In the genomic region with DNA sequence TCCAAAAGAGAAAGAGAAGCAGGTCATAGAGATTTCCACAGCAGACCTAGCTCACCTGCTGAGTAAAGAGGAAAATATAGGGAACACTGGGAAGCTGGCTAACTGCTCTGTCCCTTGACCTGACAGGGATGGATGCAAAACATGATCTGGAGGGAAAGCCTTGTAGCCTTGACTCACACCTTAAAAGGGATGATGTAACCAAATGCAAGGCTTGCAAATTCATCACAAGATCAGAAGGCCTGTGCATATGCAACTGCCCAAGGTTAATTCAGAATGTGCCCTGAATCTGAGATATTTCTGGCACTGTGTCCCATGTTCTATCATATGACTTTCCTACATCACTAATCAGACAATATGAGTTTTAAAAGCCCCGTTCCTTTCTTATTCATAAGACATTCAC, we compare ENCODE assay signal across 26 mouse cellular contexts. TPM values are rescaled to one million over a fixed set of nuclear protein-coding genes. Genes with fewer than 3 reads are reported as not detected.
"Had no signal": no experiment of that assay in that cellular context is flagged by ENCODE, and none has a peak within 500 bp of the region (broad histone marks: within the 10 kb centered on the region; RNA-seq: fewer than 3 reads in every experiment).

No protein-coding gene starts in this region.

- H3K4me3 ChIP-seq: gastrocnemius, adult 2 months; heart, embryonic 10.5 days; heart, embryonic 12.5 days; intestine, embryonic 15.5 days; layer of hippocampus, adult 2 months; left cerebral cortex, adult 2 months; limb, embryonic 10.5 days; limb, embryonic 12.5 days; liver, embryonic 13.5 days; liver, embryonic 15.5 days had no signal

- H3K4me2 ChIP-seq: heart, embryonic 12.5 days; hindbrain, embryonic 14.5 days; intestine, embryonic 15.5 days; limb, embryonic 12.5 days; liver, embryonic 11.5 days; liver, embryonic 13.5 days; liver, embryonic 15.5 days had no signal

- ATAC-seq: hindbrain, embryonic 16.5 days; inflammation-experienced regulatory T-cells, adult 6 months; intestine, embryonic 15.5 days; intestine, postnatal 0 days had no signal

- H3K9me3 ChIP-seq: heart, embryonic 10.5 days; heart, embryonic 12.5 days; intestine, embryonic 15.5 days; limb, embryonic 10.5 days; limb, embryonic 12.5 days; liver, embryonic 13.5 days; liver, embryonic 15.5 days had no signal

- H3K27me3 ChIP-seq: heart, embryonic 12.5 days; intestine, embryonic 15.5 days; limb, embryonic 12.5 days; liver, embryonic 13.5 days; liver, embryonic 15.5 days had no signal

- H3K4me1 ChIP-seq: heart, embryonic 10.5 days; heart, embryonic 12.5 days; intestine, embryonic 15.5 days; limb, embryonic 10.5 days; limb, embryonic 12.5 days; liver, embryonic 13.5 days; liver, embryonic 15.5 days had no signal

- DNase-seq: gastrocnemius, adult 2 months; gastrocnemius, postnatal 10 days; gastrocnemius, postnatal 25 days; heart, adult 18-20 months; heart, postnatal 14 days; heart, postnatal 36 days; kidney, adult 18-20 months; kidney, adult 8-10 months; kidney, postnatal 10 days; kidney, postnatal 25 days; kidney, postnatal 4 days; liver; liver, embryonic 13.5 days had no signal

- H3K36me3 ChIP-seq: heart, embryonic 10.5 days; heart, embryonic 12.5 days; intestine, embryonic 15.5 days; limb, embryonic 10.5 days; limb, embryonic 12.5 days; liver, embryonic 13.5 days; liver, embryonic 15.5 days had no signal

- H3K9ac ChIP-seq: heart, embryonic 12.5 days; hindbrain, embryonic 14.5 days; intestine, embryonic 15.5 days; limb, embryonic 12.5 days; liver, embryonic 13.5 days; liver, embryonic 15.5 days had no signal

- H3K27ac ChIP-seq: gastrocnemius, adult 2 months; heart, embryonic 10.5 days; hindbrain, embryonic 14.5 days; intestine, embryonic 15.5 days; layer of hippocampus, adult 2 months; left cerebral cortex, adult 2 months; limb, embryonic 10.5 days; limb, embryonic 12.5 days; liver, embryonic 13.5 days; liver, embryonic 15.5 days had no signal

RNA-seq across cellular contexts. Expression of gene Nlrp1a, which starts 10.8 kb away (rescaled TPM):
- polyA plus RNA-seq: heart, embryonic 12.5 days; hindbrain, embryonic 16.5 days; limb, embryonic 10.5 days had no signal
